Mouse (Mus musculus) embryo, embryonic 10 days (tissue): ENCODE measurements around the gene Pdlim4.

Experiments used
- DNase-seq: peaks from one replicate; pipeline ENCODE4 v3.0.0-alpha.2; 2015; ENCODE audit warnings: low spot score

The Pdlim4 gene

GRCm38 (mm10) chr11:54091726-54092125 is 22.9 kb upstream of the Pdlim4 start:
- DNase-seq = no peak

DNA sequence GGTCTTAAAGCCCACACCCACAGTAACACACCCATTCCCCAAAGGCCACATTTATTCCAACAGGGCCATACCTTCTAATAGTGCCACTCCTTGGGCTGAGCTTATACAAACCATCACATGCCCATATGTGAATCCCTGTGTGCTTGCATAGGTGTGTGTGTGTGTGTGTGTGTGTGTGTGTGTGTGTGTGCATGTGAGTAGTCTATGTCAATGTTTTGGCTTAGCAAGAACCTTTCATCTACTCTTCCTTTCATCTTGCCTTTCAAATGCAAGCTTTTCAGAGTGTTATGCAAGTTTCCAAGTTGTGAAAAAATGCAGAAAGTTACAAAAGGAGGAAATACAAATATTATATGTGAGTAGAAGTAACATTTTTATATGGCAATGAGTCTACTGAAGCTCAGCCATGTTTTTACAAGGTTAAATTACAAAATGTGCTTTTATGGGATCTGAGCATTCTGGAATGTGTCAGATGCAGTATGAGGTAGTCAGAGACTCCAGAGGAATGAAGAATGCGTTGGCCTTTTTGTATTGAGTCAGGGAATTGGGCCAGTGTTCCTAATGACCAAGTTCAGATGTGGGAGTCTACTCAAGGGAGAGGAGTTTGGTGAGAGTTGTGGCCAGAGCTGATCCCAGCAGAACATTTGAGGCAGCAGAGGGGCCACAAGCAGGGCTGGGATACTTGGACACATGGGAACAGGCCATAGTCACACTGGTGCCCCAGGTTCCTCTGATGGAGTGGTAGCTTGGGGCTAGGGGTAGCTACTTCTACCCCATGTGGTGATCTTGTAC is 21.5 kb upstream of the Pdlim4 start:
- DNase-seq = no peak

DNA sequence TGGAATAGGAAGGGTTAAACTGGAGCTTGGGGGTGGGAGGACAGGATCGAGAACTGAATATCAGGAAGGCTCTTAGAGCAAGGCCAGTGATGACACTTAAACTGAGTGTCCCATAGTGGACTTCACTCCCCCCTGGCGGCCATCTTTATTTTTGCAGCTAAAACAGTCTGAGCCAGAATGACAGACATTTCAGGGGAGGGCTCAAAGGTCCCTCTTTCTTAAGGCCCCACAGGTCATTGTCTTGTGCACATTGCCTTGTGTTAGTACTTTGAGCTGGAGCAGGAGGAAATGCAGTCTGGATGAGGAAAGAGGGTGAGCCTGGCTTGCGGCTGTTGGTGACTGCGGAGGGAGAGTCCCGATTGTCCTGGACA is 20.1 kb upstream of the Pdlim4 start:
- DNase-seq = peak; percentile 52

- no peak for DNase-seq
Observed at GRCm38 (mm10) chr11:54088253-54088946, 19.6 kb upstream of the Pdlim4 start.

DNA sequence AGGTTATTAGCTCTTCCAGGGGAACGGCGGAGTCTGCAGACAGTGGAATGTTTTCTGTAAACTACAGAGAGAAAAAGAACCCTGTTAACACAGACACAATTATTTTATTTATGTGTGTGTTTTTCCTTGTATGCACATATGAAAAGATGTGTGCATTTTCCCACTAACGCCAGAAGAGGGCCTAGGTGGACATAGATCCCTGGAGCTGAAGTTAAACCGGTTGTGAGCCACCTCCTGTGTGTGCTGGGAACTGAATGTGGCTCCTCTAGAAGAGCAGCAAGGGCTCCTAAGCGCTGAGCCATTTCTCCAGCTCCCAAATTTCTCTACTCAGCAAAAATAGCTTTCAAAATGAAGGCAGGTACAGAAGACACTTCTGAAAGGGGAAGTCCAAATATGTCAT is 17.0 kb upstream of the Pdlim4 start:
- no peak for DNase-seq

DNA sequence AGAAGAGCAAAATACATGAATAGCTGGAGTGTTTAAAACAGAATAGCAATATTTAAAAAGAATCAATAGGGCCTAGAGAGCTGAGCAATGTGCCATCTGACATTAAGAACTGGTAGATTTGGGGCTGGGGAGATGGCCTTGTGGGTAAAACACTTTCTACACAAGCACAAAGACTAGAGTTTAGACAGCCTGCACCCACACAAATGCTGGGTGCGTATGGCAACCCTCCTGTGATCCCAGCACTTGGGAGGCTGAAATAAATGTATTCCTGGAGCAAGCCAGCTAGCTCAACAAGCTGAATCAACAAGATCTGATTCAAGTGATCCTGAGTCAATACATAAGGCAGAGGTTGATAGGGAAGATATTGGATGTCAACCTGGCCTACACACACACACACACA is 16.2 kb upstream of the Pdlim4 start:
- no peak for DNase-seq

- no peak for DNase-seq
Observed at GRCm38 (mm10) chr11:54082725-54083124, 13.9 kb upstream of the Pdlim4 start.

- no peak for DNase-seq
Observed at GRCm38 (mm10) chr11:54080435-54080834, 11.6 kb upstream of the Pdlim4 start.

GRCm38 (mm10) chr11:54076101-54076500 is 7.3 kb upstream of the Pdlim4 start:
- DNase-seq = no peak

- DNase-seq = no peak
Observed at GRCm38 (mm10) chr11:54075353-54075752, 6.5 kb upstream of the Pdlim4 start.

DNA sequence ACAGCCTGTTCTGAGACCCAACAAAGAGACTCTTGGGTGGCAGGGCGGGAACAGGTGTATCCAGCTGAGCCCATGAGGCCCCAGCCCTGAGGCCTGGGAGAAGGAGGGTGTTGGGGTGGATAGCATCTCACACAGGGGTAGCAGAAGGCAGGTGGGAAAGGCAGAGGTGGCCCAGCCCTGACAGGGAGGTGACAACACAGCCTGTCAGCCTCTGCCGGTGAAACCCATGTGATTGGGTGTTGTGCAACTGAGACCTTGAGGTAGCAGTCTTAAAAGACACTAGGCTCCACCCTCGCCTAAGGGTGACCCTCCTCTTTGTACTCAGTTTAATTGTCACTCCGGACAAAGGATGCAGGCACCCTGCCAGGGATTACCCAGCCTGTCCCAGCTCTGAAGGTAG is 4.5 kb upstream of the Pdlim4 start:
- no peak for DNase-seq

DNA sequence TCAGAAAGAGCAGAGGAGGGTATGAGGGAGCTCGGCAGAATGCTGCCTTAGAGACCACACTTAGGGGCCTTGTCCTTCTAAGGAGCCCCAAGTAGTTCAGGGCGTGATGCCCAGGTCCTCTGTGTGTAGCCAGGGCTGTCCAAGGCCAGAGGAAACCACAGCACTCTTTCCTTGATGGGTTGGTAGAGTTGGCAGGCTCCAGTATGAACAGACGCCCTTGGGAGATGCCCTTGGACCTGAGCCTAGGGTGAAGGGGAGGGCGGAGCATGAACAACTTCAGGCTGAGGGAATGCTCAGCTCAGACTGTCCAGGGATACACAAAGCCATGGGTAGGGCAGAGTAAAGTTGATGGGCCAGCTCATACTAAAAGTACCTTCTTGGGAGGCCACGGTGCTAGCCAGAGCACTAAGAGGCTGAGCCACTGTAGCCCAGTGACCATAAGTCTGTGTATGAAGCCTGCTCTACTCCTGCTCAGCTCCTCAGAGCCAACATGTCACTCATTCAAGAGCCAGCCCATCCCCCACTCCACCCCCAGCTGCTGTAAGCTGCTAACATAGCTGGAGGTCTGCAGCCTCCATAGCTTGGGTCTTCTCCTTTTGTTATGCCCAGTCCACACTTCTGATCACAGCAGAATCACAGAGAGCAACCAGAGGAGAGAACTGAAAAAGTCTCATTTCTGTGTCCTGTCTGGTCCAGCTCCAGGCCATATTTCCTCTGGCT is 3.1 kb upstream of the Pdlim4 start:
- DNase-seq = no peak

DNA sequence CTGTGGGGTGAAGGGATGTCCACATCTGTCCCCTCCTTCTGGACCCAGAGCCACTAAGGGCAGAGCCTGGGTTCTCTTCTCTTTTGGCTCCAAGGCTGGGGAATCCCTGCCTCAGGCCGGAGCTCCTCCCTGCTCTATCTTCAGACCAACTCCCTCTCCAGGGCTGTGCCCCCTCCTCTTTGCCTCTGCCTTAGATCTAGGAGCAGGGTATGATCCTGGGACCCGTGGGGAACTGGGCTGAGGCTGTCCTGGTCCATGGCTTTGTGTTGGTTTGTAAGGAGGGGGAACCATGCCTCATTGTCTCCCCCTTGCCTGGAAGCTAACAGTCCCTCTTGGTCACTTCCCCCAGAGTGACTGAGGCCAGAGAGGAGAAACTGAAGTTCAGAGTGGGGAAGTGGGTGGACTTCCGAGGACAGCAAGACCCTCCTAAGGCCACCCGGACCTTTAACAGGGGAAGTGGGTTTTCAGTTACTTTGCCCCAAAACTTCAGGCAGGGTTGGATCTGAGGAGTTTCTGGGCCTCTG is 756 bp downstream of the Pdlim4 start:
- no peak for DNase-seq

- peak; percentile 80 for DNase-seq
Observed at GRCm38 (mm10) chr11:54067318-54067995, 1.4 kb downstream of the Pdlim4 start.

DNA sequence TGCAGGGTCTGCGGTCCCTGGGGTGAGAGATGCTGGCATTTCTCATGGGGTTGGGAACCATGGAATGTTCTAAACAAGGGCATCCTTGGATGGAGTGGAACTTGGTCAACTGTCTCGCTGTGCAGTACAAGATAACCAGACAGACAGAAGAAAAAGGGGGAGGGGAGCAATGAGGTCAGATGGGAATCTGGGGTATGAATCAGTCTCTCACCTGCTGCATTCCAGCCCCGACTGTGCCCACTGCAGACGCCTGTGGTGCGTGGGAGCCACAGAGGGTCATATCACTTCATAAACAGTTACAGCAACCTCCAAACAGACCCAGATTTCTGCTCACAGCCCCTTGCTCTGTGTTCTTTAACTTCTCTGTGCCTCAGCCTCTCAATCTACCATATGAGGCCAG is 2.4 kb downstream of the Pdlim4 start:
- no peak for DNase-seq

- DNase-seq = no peak
Observed at GRCm38 (mm10) chr11:54065915-54066178, 3.0 kb downstream of the Pdlim4 start.

DNA sequence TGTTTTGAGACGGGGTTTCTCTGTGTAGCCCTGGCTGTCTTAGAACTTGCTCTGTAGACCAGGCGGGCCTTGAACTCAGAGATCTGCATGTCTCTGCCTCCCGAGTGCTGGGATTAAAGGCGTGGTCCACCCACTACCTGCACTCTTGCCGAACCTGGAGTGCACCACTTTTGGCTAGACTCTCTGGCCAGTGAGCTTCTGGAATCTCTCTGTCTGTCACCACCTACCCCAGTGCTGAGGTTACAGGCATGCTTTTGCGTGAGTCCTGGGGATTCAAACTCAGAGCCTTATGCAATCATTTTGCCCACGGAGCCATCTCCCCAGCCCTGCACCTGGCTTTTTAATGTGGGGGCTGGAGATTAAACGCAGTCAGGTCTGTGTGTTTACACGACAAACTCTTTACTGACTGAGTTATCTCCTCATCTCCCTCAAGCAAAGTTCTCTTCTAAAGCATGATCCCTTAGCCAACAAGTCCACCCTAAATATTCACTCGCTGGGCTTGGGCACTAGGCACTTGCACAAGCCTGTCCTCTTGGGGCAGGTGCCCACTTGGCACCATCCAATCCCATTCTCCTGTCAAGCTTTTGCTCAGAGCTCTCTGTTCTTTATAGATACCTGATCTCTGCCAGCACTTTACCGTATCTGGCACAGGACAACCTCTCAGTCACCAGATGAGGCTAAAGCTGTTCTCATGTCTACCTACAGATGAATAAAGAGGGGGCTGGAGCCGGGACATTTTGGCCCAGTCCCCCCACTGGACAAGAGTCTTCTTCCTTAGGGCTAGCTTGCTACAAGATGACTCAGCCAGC is 3.5 kb downstream of the Pdlim4 start:
- DNase-seq = no peak

DNA sequence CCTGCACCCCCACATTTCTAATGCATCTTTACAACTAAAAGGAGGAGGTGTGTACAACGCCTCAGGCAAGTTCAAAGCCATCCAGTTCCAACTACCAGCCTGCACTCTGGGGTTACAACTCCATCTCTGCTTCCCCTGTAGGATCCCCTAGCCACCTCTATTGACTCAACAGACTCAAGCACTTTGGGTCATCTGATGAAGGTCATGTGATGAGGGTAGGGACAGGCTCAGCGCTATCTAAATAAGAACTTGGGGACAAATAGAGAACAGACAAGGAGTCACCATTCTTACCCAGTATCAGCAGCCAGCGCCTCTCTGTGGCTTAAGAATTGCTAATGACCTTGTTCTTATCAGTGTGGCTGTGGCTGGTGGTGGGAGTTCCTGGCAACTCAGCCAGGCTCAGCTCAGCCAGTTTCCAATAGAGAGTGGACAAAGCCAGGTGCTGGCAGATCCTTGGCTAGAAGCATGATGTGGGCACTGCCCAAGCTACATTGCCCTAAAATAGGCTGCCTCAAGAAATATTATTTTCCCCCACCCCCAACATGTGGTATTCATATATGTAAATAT is 4.3 kb downstream of the Pdlim4 start:
- no peak for DNase-seq

DNA sequence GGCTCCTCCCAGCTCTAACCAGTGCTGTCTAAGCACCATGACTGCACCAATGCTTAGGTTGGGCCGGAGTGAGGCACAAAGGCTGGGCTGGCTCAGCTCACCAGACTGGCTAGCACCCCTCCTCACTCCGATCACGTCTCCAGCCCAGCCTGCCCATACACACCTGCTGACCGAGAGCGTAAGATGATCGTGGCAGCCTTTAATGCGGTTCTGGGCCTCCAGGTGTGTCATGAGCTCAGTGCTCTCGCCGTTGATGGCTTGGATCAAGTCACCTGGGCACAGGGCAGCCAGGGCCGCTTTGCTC is 5.4 kb downstream of the Pdlim4 start:
- DNase-seq = no peak

DNA sequence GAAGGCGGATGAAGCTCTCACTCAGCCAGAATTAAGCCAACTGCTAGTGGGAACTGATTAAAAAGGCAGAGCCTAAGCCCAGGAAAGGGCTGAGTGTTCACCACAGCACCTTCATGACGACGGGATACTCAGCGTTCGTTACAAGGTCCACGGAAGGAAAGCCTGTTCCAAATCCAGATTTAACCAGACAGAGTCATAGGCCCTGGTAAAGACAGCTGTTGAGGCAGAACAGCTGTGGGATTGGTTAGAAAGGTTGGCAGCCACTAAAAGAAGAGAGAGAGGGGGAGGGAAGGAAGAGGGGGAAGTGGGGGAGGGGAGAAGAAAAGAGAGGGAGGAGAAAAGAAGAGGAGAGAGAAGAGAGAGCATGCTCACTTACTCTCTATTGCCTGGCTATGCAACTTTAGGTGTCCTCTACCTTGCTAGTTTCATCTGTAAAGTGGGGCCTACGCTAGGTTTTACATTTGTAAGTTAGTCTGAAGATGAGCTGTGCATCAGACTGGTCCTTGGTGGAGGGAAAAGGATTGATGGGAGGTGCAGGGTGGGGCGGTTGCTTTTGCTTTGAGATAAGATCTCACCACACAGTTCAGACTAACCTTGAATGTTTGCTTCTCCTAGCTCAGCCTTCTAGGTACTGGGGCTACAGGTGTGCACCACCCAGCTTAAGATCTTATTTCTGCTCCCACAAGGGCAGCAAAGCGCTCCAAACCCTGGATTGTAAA is 5.9 kb downstream of the Pdlim4 start:
- DNase-seq = no peak
